14 mouse cellular contexts compared by ENCODE assay signal in genomic region chr3:156947404-156947803, GRCm38 (mm10).
A peak's percentile ranks its signal among the peaks of the same experiment; 100 is the strongest.
DNase-seq lines count a peak whose midpoint lies in the region; ATAC-seq and TF ChIP-seq lines count a peak whose summit lies in the region.
"Had no signal": no experiment of that assay in that cellular context is flagged by ENCODE, and none has a peak within 500 bp of the region (broad histone marks: within the 10 kb centered on the region; RNA-seq: fewer than 3 reads in every experiment).

No protein-coding gene starts in this region.

- H3K36me3 ChIP-seq in heart, embryonic 10.5 days, result no peaks in the 10 kb centered on the region
- no peaks in the 10 kb centered on the region for H3K36me3 ChIP-seq in lung, embryonic 14.5 days (ENCODE audit: insufficient read depth)
- H3K36me3 ChIP-seq in forebrain, embryonic 16.5 days (ENCODE audit: control insufficient read depth, insufficient read depth), result no peaks in the 10 kb centered on the region
- no peaks in the 10 kb centered on the region for H3K36me3 ChIP-seq in midbrain, embryonic 15.5 days (replicated peaks)

- ATAC-seq in lung, embryonic 14.5 days (ENCODE audit: insufficient read depth), result peak; percentile 52; the same call in 1 of the 2 replicates
- peak; percentile 93 for ATAC-seq in forebrain, embryonic 16.5 days
- ATAC-seq in midbrain, embryonic 15.5 days (replicated peaks), result peak; percentile 83
- ATAC-seq: intestine, embryonic 16.5 days had no signal

- no peak overlapping the region for H3K4me2 ChIP-seq in lung, embryonic 14.5 days
- no peak overlapping the region for H3K4me2 ChIP-seq in forebrain, embryonic 16.5 days (ENCODE audit: low read length)
- H3K4me2 ChIP-seq in midbrain, embryonic 15.5 days, result no peak overlapping the region

- 22% methylated on average over 6 of the region's 6 CpGs for WGBS in heart, embryonic 10.5 days
- WGBS in lung, embryonic 14.5 days, result 23% methylated on average over 6 of the region's 6 CpGs
- 52% methylated on average over 6 of the region's 6 CpGs for WGBS in forebrain, embryonic 16.5 days
- 36% methylated on average over 6 of the region's 6 CpGs for WGBS in midbrain, embryonic 15.5 days

- H3K4me1 ChIP-seq in heart, embryonic 10.5 days, result peaks cover 21% of the 10 kb centered on the region
- H3K4me1 ChIP-seq in lung, embryonic 14.5 days (ENCODE audit: insufficient read depth), result no peaks in the 10 kb centered on the region
- peaks cover 10% of the 10 kb centered on the region for H3K4me1 ChIP-seq in forebrain, embryonic 16.5 days (replicated peaks; ENCODE audit: control insufficient read depth, insufficient read depth, low read length)
- H3K4me1 ChIP-seq in midbrain, embryonic 15.5 days, result no peaks in the 10 kb centered on the region

- H3K4me3 ChIP-seq in heart, embryonic 10.5 days, result no peak overlapping the region
- H3K4me3 ChIP-seq in lung, embryonic 14.5 days (ENCODE audit: low read depth, low read length), result no peak overlapping the region
- H3K4me3 ChIP-seq in forebrain, embryonic 16.5 days (replicated peaks; ENCODE audit: low read length), result no peak overlapping the region
- no peak overlapping the region for H3K4me3 ChIP-seq in midbrain, embryonic 15.5 days
- H3K4me3 ChIP-seq: myocyte had no signal

- no peaks in the 10 kb centered on the region for H3K9me3 ChIP-seq in heart, embryonic 10.5 days
- no peaks in the 10 kb centered on the region for H3K9me3 ChIP-seq in lung, embryonic 14.5 days (ENCODE audit: low read depth, low read length)
- no peaks in the 10 kb centered on the region for H3K9me3 ChIP-seq in forebrain, embryonic 16.5 days (ENCODE audit: control insufficient read depth, low read length)
- no peaks in the 10 kb centered on the region for H3K9me3 ChIP-seq in midbrain, embryonic 15.5 days

- no peak overlapping the region for H3K27ac ChIP-seq in heart, embryonic 10.5 days
- no peak overlapping the region for H3K27ac ChIP-seq in lung, embryonic 14.5 days (ENCODE audit: low read depth)
- peak overlapping the region; percentile 60 for H3K27ac ChIP-seq in forebrain, embryonic 16.5 days (ENCODE audit: low read length)
- H3K27ac ChIP-seq in midbrain, embryonic 15.5 days, result no peak overlapping the region
- H3K27ac ChIP-seq: macrophage had no signal

- TF ChIP-seq CTCF in lung, embryonic 14.5 days (IDR thresholded peaks at IDR 0.05; ENCODE audit: low read depth), result no peak

- H3K9ac ChIP-seq in lung, embryonic 14.5 days, result no peak overlapping the region
- H3K9ac ChIP-seq in forebrain, embryonic 16.5 days (replicated peaks; ENCODE audit: low read depth, low read length), result no peak overlapping the region
- H3K9ac ChIP-seq in midbrain, embryonic 15.5 days, result no peak overlapping the region

- H3K27me3 ChIP-seq in heart, embryonic 10.5 days (ENCODE audit: insufficient read depth, poor library complexity, severe bottlenecking), result no peaks in the 10 kb centered on the region
- H3K27me3 ChIP-seq in lung, embryonic 14.5 days (ENCODE audit: insufficient read depth, low read length), result no peaks in the 10 kb centered on the region
- no peaks in the 10 kb centered on the region for H3K27me3 ChIP-seq in forebrain, embryonic 16.5 days (replicated peaks; ENCODE audit: control insufficient read depth, insufficient read depth, low read length)
- H3K27me3 ChIP-seq in midbrain, embryonic 15.5 days (replicated peaks), result no peaks in the 10 kb centered on the region

- DNase-seq in heart, embryonic 10.5 days (ENCODE audit: low spot score), result peak; percentile 84
- no peak for DNase-seq in heart, adult 18-20 months
- DNase-seq in lung, embryonic 14.5 days, result peak; percentile 24
- no peak for DNase-seq in lung, postnatal 4 days
- DNase-seq in thymus, adult 18-20 months, result no peak
- DNase-seq in urinary bladder, postnatal 14 days (ENCODE audit: low spot score), result no peak
- DNase-seq: gastrocnemius, postnatal 10 days; kidney, postnatal 36 days; left cerebral cortex, postnatal 4 days had no signal

Comparison
In these comparisons a context has a peak if more than half of its experiments do, and no peak if none do; other contexts are left out.
1. DNase-seq: peak in heart, embryonic 10.5 days (single experiment) and lung, embryonic 14.5 days (single experiment); none in heart, adult 18-20 months (0 of 2), lung, postnatal 4 days (0 of 2), thymus, adult 18-20 months (0 of 2) and urinary bladder, postnatal 14 days (single experiment).
2. Peak in every context shown above with its lines, with median percentiles within 50 percentile points of each other: ATAC-seq.